Mouse (Mus musculus): ENCODE results near the gene Heatr9. TPM values are rescaled to one million over a fixed set of nuclear protein-coding genes. Genes with fewer than 3 reads are reported as not detected.

The Heatr9 gene
- 0.20 TPM in 1 of 2 replicates, not detected in the other for polyA plus RNA-seq (2012; rRNA removed)

DNA sequence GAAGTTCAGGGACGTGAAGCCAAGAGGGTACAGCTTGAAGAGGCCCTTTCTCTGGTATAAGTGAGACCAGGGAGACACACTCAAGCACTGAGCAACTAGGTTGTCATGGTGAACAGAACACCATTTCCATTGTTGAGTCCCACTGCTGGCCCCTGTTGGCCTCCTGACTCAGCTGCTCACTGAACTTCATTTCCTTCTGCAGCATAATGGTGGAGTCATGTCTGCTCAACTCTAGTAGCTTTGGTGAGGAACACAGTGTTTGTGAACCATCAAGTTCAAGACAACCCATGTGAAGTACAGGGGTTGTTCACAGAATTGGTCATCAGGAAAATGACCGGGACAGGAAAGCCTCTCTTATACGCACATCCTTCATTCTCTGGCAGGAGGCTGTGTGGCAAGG lies at the start of gene Heatr9:
Gene Heatr9 (minus strand): TSS at position 101 of the 400 bp plus-strand sequence.
- H3K36me3 ChIP-seq (ENCODE audit: control insufficient read depth, insufficient read depth, low read length): no peaks in the 10 kb centered on the region

DNA sequence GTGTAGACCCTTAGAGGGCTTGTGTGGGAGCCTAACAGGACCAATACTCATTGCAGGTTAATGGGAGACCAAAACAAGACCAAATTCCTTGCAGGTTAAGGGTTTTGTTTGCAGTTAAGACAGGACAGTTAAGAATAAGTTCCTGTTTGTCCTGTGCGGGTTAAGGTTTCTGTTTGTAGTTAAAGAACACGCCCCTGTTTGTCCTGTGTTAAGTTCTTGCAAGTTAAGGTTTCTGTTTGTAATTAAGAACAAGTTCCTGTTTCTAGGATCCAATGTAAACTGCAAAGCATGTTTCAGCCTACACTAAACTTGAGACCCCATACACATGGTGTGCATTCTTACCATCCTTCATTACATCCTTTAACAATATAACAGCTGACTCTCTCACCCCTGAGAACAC lies 48.2 kb upstream of the Heatr9 start:
- no peak overlapping the region for H3K27ac ChIP-seq (ENCODE audit: control insufficient read depth, insufficient read depth, low read length)
- TF ChIP-seq CTCF (IDR thresholded peaks at IDR 0.05; ENCODE audit: borderline replicate concordance, control insufficient read depth, extremely low read depth, insufficient read depth, low read length, poor library complexity) (no peak), POLR2A (IDR thresholded peaks at IDR 0.05; ENCODE audit: control insufficient read depth, extremely low read depth, insufficient read depth, low read length, poor library complexity) (no peak)
- no peaks in the 10 kb centered on the region for H3K36me3 ChIP-seq (ENCODE audit: control insufficient read depth, insufficient read depth, low read length)
- no peak for DNase-seq
- H3K27me3 ChIP-seq (ENCODE audit: control insufficient read depth, insufficient read depth, low read length): no peaks in the 10 kb centered on the region
- no peak overlapping the region for H3K4me3 ChIP-seq (ENCODE audit: control insufficient read depth, insufficient read depth, low read length)
- WGBS: 52% methylated on average over 2 of the region's 2 CpGs
- H3K4me1 ChIP-seq (replicated peaks; ENCODE audit: control insufficient read depth, insufficient read depth, low read length): no peaks in the 10 kb centered on the region; the same call in 1 of the 2 replicates

More for the DNA sequence above, at the start of gene Heatr9:
- TF ChIP-seq POLR2A (IDR thresholded peaks at IDR 0.05; ENCODE audit: control insufficient read depth, extremely low read depth, insufficient read depth, low read length, poor library complexity): no peak
- TF ChIP-seq CTCF (IDR thresholded peaks at IDR 0.05; ENCODE audit: borderline replicate concordance, control insufficient read depth, extremely low read depth, insufficient read depth, low read length, poor library complexity): no peak
- no peaks in the 10 kb centered on the region for H3K4me1 ChIP-seq (replicated peaks; ENCODE audit: control insufficient read depth, insufficient read depth, low read length)
- H3K27ac ChIP-seq (ENCODE audit: control insufficient read depth, insufficient read depth, low read length): no peak within 1 kb of the TSS
- no peak within 1 kb of the TSS for H3K4me3 ChIP-seq (ENCODE audit: control insufficient read depth, insufficient read depth, low read length)
- DNase-seq: no peak
- H3K27me3 ChIP-seq (ENCODE audit: control insufficient read depth, insufficient read depth, low read length): no peaks in the 10 kb centered on the region
- 97% methylated on average over 3 of the region's 3 CpGs for WGBS

DNA sequence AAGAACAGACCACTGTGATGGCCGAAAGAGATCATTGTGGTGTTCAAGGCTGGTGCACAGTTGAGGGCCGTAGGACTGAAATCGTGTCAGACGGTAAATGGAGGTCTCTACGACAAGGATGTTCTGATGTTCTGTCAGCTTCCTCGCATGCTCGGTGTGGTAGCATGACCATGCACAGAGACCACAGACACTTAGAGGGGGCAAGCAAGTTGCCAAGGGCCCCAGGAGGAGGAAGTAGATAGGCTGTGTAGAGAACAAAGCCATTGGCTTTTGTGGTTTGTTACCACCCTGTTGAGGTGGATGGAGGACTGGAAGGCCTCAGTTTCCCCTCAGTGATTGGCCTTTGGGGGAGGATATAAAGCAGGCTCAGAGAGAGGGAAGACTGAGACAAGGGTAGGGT lies 47.3 kb upstream of the Heatr9 start:
- no peaks in the 10 kb centered on the region; the same call in 1 of the 2 replicates for H3K4me1 ChIP-seq (replicated peaks; ENCODE audit: control insufficient read depth, insufficient read depth, low read length)
- DNase-seq: no peak

DNA sequence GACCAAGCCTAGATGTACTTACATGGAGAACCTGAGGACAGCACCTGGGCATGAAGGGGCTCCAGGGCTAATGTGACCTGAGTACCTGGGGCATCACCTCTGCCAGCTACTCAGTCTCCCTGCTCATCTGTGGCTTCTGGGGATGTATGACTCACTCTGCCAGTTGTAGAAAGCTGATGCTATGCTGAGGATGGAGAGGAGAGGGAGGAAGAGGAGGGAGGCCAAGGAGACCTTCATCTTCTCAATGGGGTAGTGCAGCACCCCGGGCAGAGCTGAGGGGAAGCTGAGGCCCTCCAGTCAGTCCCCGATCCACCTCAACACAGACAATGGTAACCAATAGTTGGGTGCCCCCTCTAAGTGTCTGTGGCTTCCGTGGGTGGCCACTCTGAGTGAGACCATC lies 46.8 kb upstream of the Heatr9 start:
- TF ChIP-seq POLR2A (IDR thresholded peaks at IDR 0.05; ENCODE audit: control insufficient read depth, extremely low read depth, insufficient read depth, low read length, poor library complexity): no peak
- TF ChIP-seq CTCF (IDR thresholded peaks at IDR 0.05; ENCODE audit: borderline replicate concordance, control insufficient read depth, extremely low read depth, insufficient read depth, low read length, poor library complexity): no peak
- 15% methylated on average over 3 of the region's 3 CpGs for WGBS
- H3K4me3 ChIP-seq (ENCODE audit: control insufficient read depth, insufficient read depth, low read length): no peak overlapping the region

More for the DNA sequence above, 47.3 kb upstream of the Heatr9 start:
- WGBS: 26% methylated on average over 7 of the region's 7 CpGs
- Histone ChIP-seq H3K36me3 (ENCODE audit: control insufficient read depth, insufficient read depth, low read length) (no peaks in the 10 kb centered on the region), H3K27me3 (ENCODE audit: control insufficient read depth, insufficient read depth, low read length) (no peaks in the 10 kb centered on the region), H3K4me3 (ENCODE audit: control insufficient read depth, insufficient read depth, low read length) (no peak overlapping the region), H3K27ac (ENCODE audit: control insufficient read depth, insufficient read depth, low read length) (no peak overlapping the region)
- TF ChIP-seq CTCF (IDR thresholded peaks at IDR 0.05; ENCODE audit: borderline replicate concordance, control insufficient read depth, extremely low read depth, insufficient read depth, low read length, poor library complexity) (no peak), POLR2A (IDR thresholded peaks at IDR 0.05; ENCODE audit: control insufficient read depth, extremely low read depth, insufficient read depth, low read length, poor library complexity) (no peak)

DNA sequence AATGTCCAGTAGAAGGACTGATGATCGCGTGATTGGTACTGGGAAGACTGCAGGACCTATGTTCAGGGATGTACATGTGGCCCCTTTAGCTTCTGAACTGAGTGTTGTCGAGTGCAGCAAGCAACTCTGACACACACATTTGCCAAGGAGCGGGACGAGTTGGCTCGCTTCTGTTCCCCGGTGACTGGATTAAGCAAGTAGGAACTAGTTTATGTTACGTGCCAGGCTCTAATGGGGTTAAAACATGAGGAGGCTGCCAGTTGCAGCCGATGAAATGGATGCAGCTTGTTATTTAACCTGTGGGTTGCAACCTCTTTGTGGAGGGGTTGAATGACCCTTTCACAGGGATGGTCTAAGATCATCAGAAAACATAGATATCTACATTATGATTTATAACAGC lies 46.1 kb upstream of the Heatr9 start:
- WGBS: 86% methylated on average over 9 of the region's 9 CpGs
- H3K27me3 ChIP-seq (ENCODE audit: control insufficient read depth, insufficient read depth, low read length): no peaks in the 10 kb centered on the region
- H3K27ac ChIP-seq (ENCODE audit: control insufficient read depth, insufficient read depth, low read length): no peak overlapping the region
- TF ChIP-seq POLR2A (IDR thresholded peaks at IDR 0.05; ENCODE audit: control insufficient read depth, extremely low read depth, insufficient read depth, low read length, poor library complexity) (no peak), CTCF (IDR thresholded peaks at IDR 0.05; ENCODE audit: borderline replicate concordance, control insufficient read depth, extremely low read depth, insufficient read depth, low read length, poor library complexity) (no peak)
- no peaks in the 10 kb centered on the region for H3K36me3 ChIP-seq (ENCODE audit: control insufficient read depth, insufficient read depth, low read length)
- no peaks in the 10 kb centered on the region; the same call in 1 of the 2 replicates for H3K4me1 ChIP-seq (replicated peaks; ENCODE audit: control insufficient read depth, insufficient read depth, low read length)
- no peak for DNase-seq
- H3K4me3 ChIP-seq (ENCODE audit: control insufficient read depth, insufficient read depth, low read length): no peak overlapping the region

More for the DNA sequence above, 46.8 kb upstream of the Heatr9 start:
- Histone ChIP-seq H3K27ac (ENCODE audit: control insufficient read depth, insufficient read depth, low read length) (no peak overlapping the region), H3K4me1 (replicated peaks; ENCODE audit: control insufficient read depth, insufficient read depth, low read length) (no peaks in the 10 kb centered on the region; the same call in 1 of the 2 replicates), H3K36me3 (ENCODE audit: control insufficient read depth, insufficient read depth, low read length) (no peaks in the 10 kb centered on the region), H3K27me3 (ENCODE audit: control insufficient read depth, insufficient read depth, low read length) (no peaks in the 10 kb centered on the region)
- no peak for DNase-seq

DNA sequence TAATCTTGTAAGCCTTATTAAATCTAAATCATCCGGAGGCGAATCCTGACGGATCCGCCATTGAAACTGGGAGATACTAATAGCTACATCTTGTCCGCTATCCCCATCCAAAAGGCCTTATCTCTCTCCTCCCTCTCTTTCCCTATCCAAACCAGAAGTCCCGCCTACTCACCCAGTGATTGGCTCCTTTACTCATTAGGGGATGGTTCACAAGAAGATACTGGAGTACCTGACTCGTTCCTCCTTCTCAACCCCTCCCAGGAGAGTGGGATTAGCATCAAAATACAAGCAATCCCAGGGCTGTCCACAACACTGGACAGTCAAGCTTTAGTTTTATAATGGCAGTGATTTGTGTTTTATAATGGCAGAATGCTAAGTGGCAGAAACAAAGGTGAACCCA lies 45.3 kb upstream of the Heatr9 start:
- no peaks in the 10 kb centered on the region for H3K27me3 ChIP-seq (ENCODE audit: control insufficient read depth, insufficient read depth, low read length)
- no peak for TF ChIP-seq CTCF (IDR thresholded peaks at IDR 0.05; ENCODE audit: borderline replicate concordance, control insufficient read depth, extremely low read depth, insufficient read depth, low read length, poor library complexity)
- TF ChIP-seq POLR2A (IDR thresholded peaks at IDR 0.05; ENCODE audit: control insufficient read depth, extremely low read depth, insufficient read depth, low read length, poor library complexity): no peak
- H3K36me3 ChIP-seq (ENCODE audit: control insufficient read depth, insufficient read depth, low read length): no peaks in the 10 kb centered on the region
- no peak overlapping the region for H3K4me3 ChIP-seq (ENCODE audit: control insufficient read depth, insufficient read depth, low read length)
- 93% methylated on average over 7 of the region's 7 CpGs for WGBS
- H3K4me1 ChIP-seq (replicated peaks; ENCODE audit: control insufficient read depth, insufficient read depth, low read length): no peaks in the 10 kb centered on the region; the same call in 1 of the 2 replicates
- no peak overlapping the region for H3K27ac ChIP-seq (ENCODE audit: control insufficient read depth, insufficient read depth, low read length)
- no peak for DNase-seq

DNA sequence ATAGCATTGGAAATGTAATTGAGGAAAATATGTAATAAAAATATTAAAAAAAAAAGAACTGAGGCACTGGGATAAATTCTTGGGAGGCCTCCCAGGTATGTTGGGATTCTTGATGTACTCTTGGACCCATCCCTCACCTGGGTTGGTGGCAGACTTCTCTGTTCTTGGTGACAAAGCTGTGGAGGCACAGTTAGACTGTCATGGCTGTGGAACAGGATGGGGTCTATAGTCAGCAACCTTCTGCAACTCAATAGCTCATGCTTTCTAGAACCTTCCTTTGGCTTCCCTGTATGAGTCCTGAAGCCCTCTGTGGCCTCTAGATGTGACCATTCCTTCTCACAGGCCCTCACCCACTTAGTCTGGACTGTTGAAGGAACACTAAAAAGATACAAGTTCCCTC lies 44.6 kb upstream of the Heatr9 start:
- TF ChIP-seq POLR2A (IDR thresholded peaks at IDR 0.05; ENCODE audit: control insufficient read depth, extremely low read depth, insufficient read depth, low read length, poor library complexity) (no peak), CTCF (IDR thresholded peaks at IDR 0.05; ENCODE audit: borderline replicate concordance, control insufficient read depth, extremely low read depth, insufficient read depth, low read length, poor library complexity) (no peak)
- Histone ChIP-seq H3K27me3 (ENCODE audit: control insufficient read depth, insufficient read depth, low read length) (no peaks in the 10 kb centered on the region), H3K36me3 (ENCODE audit: control insufficient read depth, insufficient read depth, low read length) (no peaks in the 10 kb centered on the region), H3K4me1 (replicated peaks; ENCODE audit: control insufficient read depth, insufficient read depth, low read length) (no peaks in the 10 kb centered on the region; the same call in 1 of the 2 replicates), H3K4me3 (ENCODE audit: control insufficient read depth, insufficient read depth, low read length) (no peak overlapping the region), H3K27ac (ENCODE audit: control insufficient read depth, insufficient read depth, low read length) (no peak overlapping the region)
- DNase-seq: no peak
